In the genomic region with DNA sequence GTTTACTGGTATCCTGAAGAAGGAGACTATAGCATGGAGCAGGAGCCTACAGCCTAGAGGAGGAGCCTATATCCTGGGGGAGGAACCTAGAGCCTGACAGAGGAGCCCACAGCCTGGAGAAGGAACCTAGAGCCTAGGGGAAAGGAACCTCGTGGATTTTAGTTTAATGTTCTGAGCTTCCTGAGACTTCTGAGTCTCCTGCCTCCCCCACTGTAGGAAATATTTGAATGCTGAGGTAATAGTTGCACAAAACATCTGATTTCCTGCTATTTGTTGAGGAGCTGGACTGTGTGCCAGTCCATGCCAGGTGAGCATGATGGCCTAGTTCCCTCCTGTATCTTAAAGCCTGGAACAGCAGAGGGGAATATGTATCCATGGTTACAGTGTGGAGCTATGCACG, we compare ENCODE assay signal across 16 mouse cellular contexts.
"Had no signal": no experiment of that assay in that cellular context is flagged by ENCODE, and none has a peak within 500 bp of the region (broad histone marks: within the 10 kb centered on the region; RNA-seq: fewer than 3 reads in every experiment).

No protein-coding gene starts in this region.

- H3K27me3 ChIP-seq: lung, embryonic 15.5 days; megakaryocyte, embryonic 14.5 days; midbrain, embryonic 13.5 days; midbrain, embryonic 15.5 days; neural tube, embryonic 12.5 days; stomach, embryonic 15.5 days had no signal

- H3K27ac ChIP-seq: lung, embryonic 15.5 days; macrophage; midbrain, embryonic 13.5 days; midbrain, embryonic 15.5 days; neural tube, embryonic 12.5 days; stomach, embryonic 15.5 days; stomach, postnatal 0 days had no signal

- H3K4me2 ChIP-seq: lung, embryonic 15.5 days; midbrain, embryonic 11.5 days; midbrain, embryonic 13.5 days; midbrain, embryonic 15.5 days; neural tube, embryonic 12.5 days; stomach, embryonic 15.5 days had no signal

- H3K4me1 ChIP-seq: lung, embryonic 15.5 days; midbrain, embryonic 13.5 days; midbrain, embryonic 15.5 days; neural tube, embryonic 12.5 days; stomach, embryonic 15.5 days had no signal

- H3K36me3 ChIP-seq: lung, embryonic 15.5 days; midbrain, embryonic 13.5 days; midbrain, embryonic 15.5 days; neural tube, embryonic 12.5 days; stomach, embryonic 15.5 days had no signal

- ATAC-seq: lung, postnatal 0 days; midbrain, embryonic 13.5 days; midbrain, embryonic 15.5 days had no signal

- H3K9ac ChIP-seq: lung, embryonic 15.5 days; midbrain, embryonic 13.5 days; midbrain, embryonic 15.5 days; neural tube, embryonic 12.5 days; stomach, embryonic 15.5 days had no signal

- H3K9me3 ChIP-seq: lung, embryonic 15.5 days; megakaryocyte, embryonic 14.5 days; midbrain, embryonic 13.5 days; midbrain, embryonic 15.5 days; neural tube, embryonic 12.5 days; stomach, embryonic 15.5 days had no signal

- H3K4me3 ChIP-seq: lung, embryonic 15.5 days; megakaryocyte, embryonic 14.5 days; midbrain, embryonic 13.5 days; midbrain, embryonic 15.5 days; neural tube, embryonic 12.5 days; stomach, embryonic 15.5 days had no signal

- DNase-seq: lung, postnatal 14 days; lung, postnatal 36 days; right cerebral cortex, postnatal 14 days; thymus, adult 2 months; thymus, postnatal 25 days; thymus, postnatal 4 days had no signal
